Mouse (Mus musculus): ENCODE results near the gene Plxdc2.

Gene Plxdc2

DNA sequence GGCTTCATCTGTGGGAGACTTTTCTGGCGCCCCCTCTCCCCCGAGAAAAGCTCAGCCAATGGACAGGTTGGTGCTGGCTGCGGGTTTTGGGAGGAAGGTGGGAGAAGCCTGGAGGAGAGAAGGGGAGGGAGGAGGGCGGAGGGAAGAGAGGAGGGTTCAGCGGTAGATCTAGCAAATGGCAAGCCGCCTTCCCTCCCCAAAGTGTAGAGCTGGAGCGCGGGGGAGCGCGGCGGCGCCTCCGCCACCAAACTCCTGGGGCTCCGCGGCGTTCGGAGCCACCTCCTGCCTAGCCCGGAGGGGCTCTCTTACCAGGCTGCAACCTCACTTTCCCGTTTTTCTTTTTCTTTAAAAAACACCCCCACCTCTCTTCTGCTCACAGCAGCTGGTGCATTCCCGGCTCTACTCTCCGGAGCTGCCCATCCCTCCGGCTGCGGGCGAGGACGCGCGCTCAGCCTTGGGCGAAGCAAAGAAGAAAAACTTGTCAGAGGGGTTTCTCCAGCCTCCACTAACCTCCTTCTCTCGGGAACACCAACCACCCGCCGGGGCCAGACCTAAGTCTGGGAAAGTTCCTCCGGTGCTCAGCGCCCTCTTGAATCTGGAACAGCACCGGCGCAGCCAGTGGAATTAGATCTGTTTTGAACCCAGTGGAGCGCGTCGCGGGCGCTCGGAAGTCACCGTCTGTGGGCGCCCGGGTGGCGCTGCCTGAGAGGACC lies at the start of gene Plxdc2:
Gene Plxdc2 (plus strand): TSS at position 199 of the 713 bp plus-strand sequence.
- in situ Hi-C loops (cut with MboI) = no loop called here

DNA sequence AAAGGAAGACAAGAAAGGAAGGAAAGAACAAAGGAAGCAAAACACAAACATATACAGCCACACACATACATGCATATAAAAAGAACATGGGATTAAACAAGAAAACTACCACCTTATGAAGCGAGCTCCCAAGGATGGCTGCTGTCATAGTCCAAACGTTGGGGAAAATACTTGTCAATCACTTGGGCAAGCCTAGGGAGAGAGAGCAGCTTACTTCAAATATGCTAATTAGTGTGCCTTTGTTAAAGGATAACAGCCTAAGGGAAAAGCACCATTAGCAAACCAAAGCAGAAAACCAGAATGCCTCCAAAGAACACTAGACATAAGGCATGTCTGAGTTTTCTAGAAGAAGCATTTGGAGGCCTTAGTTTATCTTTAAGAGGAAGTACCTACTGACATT lies 45.7 kb upstream of the Plxdc2 start:
- in situ Hi-C loops (cut with MboI) = no loop called here

DNA sequence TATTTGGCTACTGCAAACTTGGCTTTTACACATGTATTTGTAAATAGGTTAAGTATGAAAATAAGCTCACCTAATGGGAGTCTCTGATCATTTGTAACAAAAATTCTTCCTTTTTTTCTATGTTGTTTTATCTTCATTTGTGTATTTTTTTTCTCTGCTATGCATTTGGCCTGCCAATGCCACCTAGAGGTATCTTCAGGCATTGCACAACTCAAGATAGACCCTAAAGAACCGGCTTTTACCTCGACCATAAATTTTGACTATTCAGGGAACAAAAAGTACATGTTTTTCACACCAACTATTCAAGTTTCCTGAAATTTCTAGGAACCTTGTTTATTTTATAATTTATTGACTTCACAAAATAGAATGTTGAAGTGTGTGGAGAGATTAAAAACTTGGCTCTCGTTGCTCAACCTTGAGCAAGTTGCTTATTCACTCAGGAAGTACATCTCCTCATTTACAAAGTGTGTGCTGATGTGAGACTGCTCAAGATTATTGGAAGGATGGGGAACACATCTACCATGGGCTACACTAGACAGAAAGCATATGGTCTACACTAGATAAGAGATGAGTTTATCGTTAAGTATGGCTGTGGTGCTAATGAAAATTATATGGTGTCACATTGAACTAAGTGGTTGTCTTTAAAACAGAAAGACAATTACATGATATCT lies 43.6 kb upstream of the Plxdc2 start:
- in situ Hi-C loops (cut with MboI) = no loop called here

DNA sequence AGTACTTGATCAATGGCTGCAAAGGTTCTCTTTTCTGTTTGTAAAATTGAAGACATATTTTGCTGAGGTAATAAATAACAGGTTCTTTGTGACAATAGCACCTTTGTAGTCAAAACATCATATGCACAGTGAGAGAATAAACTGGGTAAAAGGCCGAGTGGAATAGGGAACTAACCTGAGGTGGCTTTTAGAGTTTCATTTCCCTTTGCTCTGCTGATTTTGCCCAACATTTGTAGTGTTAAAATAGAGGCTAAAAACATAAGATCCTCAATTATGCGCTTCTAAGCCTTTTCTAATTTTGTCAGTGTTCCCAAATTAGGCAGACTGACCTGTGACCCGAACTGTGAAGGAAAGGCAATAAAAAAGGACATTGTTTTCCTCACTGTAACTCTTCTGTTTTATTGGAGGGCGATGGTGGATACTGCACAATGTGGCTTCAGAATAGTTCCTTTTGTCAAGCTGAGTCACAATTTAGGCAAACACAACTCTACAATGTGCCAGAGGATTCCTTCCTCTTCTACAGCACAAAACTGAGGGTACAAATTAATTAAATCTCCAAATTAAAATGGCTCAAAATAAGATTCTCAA lies 20.8 kb upstream of the Plxdc2 start:
- in situ Hi-C loops (cut with MboI) = no loop called here

DNA sequence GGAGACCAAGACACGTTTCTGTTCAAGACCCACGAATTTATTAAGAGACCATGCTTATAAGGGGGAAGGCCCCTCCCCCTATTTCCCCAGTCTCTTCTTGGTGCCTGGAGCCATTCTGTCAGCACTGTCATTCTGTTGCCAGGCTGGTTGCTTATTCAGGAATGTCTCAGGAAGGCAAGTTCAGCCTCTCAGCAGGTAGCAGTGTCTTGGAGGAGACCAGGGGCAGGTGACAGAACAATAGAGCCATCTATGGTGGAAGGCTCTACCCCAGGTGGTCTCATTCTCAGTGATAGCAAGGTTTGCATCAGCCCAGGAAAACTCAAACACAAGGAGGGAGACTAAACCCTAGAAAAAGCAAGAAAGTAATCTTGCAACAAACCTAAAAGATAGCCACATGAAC lies 11.5 kb upstream of the Plxdc2 start:
- in situ Hi-C loops (cut with MboI) = no loop called here

DNA sequence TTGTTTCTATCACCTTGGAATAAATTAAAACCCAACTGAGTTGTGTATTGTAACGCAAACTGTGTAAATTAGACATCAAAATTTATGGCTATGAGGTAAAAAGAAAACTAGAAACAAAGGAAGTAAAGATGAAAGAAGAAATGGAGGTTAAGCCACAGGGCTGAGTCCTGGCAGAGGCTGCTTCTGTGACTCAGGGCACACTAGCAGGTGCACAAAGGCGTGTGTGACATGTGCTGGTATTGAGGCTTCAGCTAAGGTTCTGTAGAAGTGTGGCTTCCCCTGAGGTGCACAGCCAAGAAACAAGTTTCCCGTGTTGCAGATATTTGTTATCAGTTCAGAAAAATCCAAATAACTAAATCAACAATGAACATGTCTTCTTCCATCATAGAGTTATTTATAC lies 5.0 kb upstream of the Plxdc2 start:
- in situ Hi-C loops (cut with MboI) = no loop called here

DNA sequence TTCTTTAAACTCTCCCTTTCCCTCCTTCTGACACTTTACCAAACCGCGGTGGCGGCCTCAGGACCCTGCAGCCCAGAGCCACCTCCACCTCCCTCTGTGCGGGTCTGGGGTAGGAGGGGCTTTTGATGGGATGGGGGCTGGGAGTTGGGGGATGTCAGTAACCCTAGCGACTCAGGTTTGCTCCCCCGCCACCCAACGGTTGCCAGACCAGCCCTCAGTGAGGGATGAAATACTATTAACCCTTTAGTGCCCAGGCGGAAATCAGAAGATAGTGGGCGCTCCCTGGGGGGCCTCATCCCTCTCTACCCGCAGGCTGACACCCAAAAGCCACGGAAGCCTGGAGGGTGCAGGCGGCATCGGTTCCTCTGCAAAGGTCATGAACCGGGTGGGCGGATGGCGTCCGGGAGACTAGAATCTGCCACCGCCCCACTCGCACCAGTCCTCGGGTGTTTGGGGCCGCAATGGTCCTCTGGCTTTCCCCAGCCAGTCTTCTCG lies 446 bp upstream of the Plxdc2 start:
- in situ Hi-C loops (cut with MboI) = no loop called here

DNA sequence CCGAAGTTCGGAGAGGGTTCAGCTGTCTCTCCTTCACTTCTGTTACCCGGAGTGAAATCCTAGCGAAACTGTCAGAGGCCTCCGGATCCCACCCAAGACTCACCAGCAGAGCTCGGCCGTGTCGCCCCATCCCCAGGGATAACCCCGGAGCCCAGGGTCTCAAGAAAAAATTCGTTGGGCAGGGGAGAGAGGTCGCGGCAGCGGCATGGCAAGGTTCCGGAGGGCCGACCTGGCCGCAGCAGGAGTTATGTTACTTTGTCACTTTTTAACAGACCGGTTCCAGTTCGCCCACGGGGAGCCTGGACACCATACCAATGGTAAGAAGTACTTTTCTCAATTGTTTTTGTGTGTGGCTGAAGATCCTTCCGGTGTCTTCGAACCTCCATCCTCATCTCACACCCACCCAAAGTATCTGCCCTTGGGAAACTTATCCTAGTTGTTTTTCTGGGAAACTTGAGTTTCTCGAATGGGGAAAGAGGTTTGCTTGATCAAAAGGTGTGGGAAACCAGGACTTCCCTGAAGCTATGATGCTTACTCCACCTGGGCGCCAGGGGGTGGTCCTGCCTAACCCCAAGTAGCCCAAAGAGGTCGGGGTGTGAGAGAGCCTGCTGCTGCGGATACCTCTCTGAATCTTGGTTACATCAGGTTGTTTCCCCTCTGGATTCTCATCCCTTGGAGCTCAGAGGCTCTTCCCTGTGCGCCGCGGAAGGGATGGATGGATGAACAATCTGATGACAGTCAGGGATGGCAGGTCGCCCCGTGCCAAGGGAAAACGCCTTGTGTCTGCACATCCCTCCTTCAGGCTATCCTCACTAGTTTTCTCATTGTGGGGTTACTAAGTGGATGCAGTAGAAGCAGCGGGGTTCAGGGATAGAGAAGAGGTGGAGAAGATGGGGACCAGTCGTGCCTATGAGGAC lies 1.1 kb downstream of the Plxdc2 start:
- in situ Hi-C loops (cut with MboI) = no loop called here

DNA sequence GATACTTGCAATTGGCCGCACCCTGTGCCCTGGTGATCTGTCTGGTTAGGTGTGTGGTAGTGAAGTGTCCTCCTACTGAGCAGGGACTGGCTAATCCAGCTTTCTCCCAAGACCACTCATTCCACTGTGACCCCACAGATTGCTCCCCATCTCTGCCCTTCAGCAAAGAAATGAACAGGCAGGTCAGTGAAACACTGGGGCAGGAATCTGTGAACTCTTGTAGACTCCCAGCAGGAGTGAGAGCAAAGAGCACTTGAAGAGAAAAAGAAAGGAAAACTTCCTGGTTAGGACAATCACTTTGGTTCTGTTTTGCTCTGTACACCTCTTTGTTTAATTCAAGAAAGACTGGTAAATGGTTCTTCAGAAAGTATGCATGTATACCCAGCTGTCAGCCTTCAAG lies 1.8 kb downstream of the Plxdc2 start:
- in situ Hi-C loops (cut with MboI) = no loop called here

DNA sequence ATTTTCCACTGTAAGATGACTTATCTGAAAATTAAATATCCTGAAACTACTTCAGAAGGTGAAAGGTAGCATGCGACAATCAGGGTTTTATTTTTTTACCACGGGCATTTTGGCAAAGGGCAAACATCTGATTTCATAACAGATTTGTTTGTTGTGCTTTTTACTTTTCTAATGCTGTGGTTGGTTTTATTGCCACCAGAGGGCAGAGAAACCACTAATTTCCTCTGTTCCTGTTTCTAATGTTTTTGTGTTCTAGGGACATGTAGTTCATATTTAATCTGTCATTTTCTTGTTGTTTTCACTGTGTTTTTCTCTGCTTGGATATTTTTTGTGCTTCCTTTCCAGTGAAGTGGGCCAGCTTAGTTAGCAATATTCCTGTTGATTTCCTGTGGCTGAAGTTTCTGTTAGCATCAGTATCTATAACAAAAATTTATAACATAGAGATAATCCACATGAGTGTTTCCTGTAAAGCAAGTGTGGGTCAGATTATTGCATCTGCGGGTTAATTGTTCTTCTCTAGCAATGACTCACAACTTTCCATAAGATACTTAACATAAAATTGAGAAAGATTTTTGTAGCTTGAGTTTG lies 3.3 kb downstream of the Plxdc2 start:
- in situ Hi-C loops (cut with MboI) = no loop called here

DNA sequence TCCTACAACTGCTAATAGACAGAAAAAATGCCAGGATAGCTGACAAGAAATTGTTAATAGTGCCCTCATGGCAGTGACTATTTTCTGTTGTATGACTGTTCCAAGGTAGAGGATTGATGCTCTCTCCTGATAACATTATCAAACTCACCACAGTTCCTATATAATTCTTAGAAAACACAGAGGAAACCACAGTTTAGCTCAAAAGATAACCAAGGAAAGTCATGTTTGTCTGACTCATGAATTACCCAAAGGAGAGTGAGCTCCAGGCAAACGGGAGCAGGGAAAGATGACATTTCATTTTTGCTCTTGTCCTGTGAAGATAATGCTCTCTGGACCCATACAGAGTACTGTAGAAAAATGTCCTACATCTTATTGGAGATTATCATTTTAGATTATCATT lies 8.6 kb downstream of the Plxdc2 start:
- in situ Hi-C loops (cut with MboI) = no loop called here

DNA sequence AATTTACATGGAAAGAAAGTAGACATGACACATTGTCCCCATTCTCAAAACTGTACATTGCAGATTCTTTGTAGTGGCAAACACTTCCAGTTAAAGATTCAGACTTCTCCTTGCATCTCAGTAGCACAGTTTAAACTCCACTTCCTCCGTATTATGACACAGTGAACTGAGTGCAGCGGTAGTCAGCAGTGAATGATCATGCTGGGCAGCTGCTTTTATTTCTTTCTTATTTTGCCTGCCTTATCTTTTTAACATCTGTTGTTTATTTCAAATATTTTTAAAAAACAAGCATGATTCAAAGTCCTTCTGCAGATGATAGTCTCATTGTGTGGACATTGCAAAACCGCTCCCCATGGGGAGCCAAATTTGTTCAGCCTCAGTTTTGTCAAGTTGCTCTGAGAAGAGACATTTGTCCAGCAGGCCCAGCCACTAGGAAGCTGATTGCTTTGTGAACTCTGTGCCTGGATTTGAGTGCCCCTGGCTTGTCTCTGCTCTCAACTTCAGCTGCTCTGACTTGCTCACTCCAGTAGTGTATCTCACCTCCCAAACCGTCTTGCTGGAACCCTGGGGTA lies 9.8 kb downstream of the Plxdc2 start:
- in situ Hi-C loops (cut with MboI) = no loop called here

DNA sequence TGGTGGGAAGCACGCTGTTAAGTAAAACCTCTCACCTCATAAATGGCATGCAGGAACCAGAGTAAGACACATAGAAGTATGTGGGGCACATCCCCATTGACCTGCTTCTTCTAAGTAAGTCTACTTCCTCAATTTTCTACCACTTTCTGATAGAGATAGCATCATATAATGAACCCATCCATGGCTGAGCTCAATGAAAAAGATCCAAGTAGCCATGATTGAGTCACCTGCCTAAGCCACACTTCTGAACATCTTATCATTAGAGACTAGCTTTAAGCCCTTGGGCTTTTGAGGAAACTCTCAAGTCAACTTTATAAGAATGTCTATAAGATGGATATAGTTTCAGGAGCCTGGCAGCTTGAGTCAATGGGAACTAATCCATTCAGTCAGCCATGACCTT lies 14.3 kb downstream of the Plxdc2 start:
- in situ Hi-C loops (cut with MboI) = no loop called here

DNA sequence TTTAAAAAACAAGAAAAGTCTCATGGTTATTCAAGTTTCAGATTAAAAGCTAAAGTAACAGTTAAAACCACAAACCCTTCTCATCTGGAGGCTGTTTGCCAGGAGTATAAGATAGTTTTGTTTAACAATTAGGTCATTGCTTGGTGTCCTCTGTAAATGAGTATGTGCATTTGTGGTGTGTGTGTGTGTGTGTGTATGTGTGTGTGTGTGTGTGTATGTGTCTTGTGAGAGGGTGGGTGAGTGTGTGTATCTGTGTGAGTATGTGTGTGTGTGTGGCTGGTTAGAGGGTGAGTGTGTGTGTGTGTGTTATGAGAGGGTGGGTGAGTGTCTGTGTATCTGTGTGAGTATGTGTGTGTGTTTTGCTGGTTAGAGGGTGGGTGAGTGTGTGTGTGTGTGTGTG lies 18.2 kb downstream of the Plxdc2 start:
- in situ Hi-C loops (cut with MboI) = no loop called here

DNA sequence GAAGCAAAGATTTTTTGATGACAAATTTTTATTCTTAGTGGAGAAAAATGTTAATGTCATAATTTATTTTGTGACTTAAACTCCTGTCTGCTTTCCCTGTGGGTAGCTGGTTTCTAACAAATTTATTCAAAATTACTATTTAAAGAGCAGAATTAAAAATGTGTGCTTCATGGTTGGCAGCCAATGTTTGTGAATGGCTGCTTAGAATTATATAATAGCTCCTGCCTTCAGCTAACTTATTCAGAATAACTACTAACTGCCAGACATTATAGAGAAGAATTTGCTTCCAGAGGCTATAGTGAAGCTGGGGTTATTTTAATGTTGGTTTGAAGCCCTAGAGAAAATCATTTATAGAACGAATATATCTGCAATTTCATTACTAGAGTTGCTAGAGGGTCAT lies 30.1 kb downstream of the Plxdc2 start:
- in situ Hi-C loops (cut with MboI) = no loop called here

DNA sequence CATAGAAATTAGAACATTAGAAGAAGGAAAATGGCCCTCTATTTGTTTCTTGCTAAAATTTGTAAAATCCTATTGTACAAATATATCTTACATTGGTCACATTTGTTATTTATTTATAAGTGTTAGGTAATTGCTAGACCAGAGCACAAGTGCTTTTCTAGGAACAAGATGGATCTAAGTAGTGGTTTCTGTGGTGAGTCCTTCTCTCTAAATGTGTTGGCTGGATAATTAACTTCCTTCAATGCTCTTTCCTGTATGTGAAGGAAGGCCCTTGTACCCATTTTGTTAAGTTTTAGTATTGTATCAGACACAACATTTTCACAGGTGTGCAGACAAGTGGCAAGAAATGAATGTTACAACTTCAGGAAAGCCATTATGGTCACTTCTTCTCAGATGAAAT lies 30.6 kb downstream of the Plxdc2 start:
- in situ Hi-C loops (cut with MboI) = no loop called here

DNA sequence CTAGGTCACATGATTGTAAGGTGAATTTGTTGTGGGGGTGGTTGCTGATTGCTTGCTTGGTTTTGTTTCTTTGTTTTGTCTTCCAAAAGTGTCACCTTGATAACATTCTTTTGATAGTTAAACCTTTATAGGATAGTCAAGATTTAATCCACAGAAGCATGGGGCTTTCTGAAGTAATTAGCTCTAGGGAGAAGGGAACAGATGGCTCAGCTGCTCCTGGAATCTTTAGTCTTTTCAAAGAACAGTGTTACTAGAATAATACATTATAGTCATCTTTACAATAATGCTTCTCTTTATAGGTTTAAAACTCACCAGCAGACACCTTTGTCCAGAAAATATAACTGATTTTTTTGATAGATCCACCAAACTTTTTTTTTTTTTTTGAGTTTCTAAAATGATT lies 31.7 kb downstream of the Plxdc2 start:
- in situ Hi-C loops (cut with MboI) = no loop called here

DNA sequence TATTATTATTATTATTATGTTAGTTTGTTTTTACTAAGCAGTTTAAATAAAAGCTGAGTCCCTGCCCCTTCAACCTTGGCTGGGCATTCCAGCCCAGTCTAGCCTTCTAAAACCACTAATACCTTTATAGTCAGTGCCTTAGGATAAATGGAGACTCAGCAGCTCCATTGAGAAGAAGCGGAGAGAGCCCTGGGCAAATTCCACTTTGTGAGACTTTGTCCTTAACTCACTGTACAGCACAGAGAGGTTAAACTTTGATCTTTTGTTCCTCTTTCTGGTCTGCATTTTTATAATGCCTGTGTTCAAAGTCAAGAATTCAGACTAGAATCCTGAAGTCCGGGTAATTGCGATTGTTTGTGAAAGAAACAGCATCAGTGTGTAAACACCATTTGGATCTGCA lies 41.4 kb downstream of the Plxdc2 start:
- in situ Hi-C loops (cut with MboI) = no loop called here

DNA sequence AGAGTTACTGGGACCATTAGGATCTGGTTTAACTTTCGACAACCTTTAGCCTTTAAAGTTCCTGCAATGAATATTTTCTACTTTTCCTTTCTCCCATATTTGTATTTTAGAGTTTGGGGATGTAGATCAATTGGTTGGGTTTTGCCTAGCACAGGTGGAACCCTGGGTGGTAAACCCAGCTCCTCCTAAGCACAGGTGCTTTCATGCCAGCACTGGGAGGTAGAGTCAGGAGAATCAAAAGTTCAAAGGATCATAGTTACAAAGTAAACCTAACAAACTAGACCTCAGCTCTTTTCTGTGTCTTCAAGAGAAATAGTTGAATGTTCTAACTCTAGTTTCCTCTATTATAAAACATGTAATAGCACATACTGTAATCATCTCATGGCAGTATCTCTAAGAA lies 41.9 kb downstream of the Plxdc2 start:
- in situ Hi-C loops (cut with MboI) = no loop called here

DNA sequence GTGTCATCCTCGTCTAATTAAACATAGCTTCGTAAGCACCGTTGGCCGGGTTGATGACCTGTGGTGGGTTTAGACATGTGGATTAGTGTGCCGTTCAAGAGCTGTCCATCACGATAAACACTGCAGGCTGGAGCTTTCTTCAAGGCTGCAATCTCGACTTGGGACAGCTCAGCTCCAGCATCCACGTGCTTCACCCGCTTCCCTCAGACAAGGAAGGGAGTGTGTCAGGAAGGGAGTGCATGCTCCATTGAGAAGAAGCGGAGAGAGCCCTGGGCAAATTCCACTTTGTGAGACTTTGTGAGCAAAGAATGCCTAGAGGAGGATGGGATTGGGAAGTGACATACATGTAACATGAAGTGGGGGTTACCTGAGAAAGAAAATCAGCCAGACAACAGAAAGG lies 42.8 kb downstream of the Plxdc2 start:
- in situ Hi-C loops (cut with MboI) = no loop called here

DNA sequence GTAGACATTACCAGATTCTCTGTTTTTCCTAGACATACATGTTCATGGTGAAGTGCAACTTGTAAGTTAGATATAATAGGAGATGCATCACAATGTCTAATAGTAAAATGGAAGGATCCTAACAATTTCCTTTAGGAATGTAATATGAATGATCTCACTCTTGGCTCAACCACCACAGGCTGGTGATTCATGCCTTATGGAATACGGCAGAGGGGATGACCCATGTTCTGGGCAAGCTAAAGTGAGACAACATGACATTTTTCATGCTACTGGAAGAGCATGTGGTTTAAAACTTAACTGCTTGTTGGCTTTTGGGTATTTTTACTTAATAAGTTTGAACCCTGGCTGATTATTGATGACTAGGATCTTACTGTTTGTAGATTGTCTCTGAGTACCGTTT lies 50.4 kb downstream of the Plxdc2 start:
- in situ Hi-C loops (cut with MboI) = no loop called here
